Mouse (Mus musculus) heart, adult 2 months (tissue): ENCODE results near the gene Lrrc74a. TPM values are rescaled to one million over a fixed set of nuclear protein-coding genes. Genes with fewer than 3 reads are reported as not detected.

Experiments used
- DNase-seq, 2 experiments: peaks; one replicate each; pipeline ENCODE4 v3.0.0; 2021
- H3K27ac ChIP-seq: fragments of 200-600 bp; 2 replicates; pipeline ENCODE4 v1.8.1; 2022
- H3K27me3 ChIP-seq: fragments of 200-500 bp; 2 replicates; pipeline ENCODE4 v1.6.1; 2012; ENCODE audit warnings: mild to moderate bottlenecking, low read length, inconsistent platforms, mixed read lengths; ENCODE audit not compliant: control insufficient read depth, insufficient read depth
- H3K36me3 ChIP-seq: fragments of 200-500 bp; 2 replicates; pipeline ENCODE4 v1.6.1; 2012; ENCODE audit warnings: low read length, inconsistent platforms; ENCODE audit not compliant: control insufficient read depth, insufficient read depth
- H3K4me1 ChIP-seq: fragments of 200-500 bp; 2 replicates; pipeline ENCODE4 v1.6.1; 2011; ENCODE audit warnings: low read length; ENCODE audit not compliant: control insufficient read depth, insufficient read depth
- H3K4me3 ChIP-seq: fragments of 200-600 bp; 2 replicates; pipeline ENCODE4 v1.8.1; 2022
- H3K79me2 ChIP-seq: fragments of 200-500 bp; replicated peaks from 2 replicates; pipeline ENCODE4 v1.6.1; 2012; ENCODE audit warnings: mild to moderate bottlenecking, inconsistent platforms, low read length, moderate library complexity, mixed read lengths; ENCODE audit not compliant: control insufficient read depth, insufficient read depth
- H3K9ac ChIP-seq: fragments of 200-500 bp; 2 replicates; pipeline ENCODE4 v1.6.1; 2012; ENCODE audit warnings: low read depth, mild to moderate bottlenecking, control low read depth, inconsistent platforms, low read length, mixed read lengths
- CTCF ChIP-seq: fragments of 200-600 bp; IDR thresholded peaks from 2 replicates; pipeline ENCODE4 v1.8.1; 2022; ENCODE audit warnings: antibody characterized with exemption, mild to moderate bottlenecking, moderate library complexity
- EP300 ChIP-seq: fragments of 200-500 bp; IDR thresholded peaks from 2 replicates; pipeline ENCODE4 v1.6.1; 2011; ENCODE audit warnings: low read depth, low read length, control low read depth; ENCODE audit not compliant: insufficient read depth
- POLR2A ChIP-seq: fragments of 200-500 bp; IDR thresholded peaks from 2 replicates; pipeline ENCODE4 v1.6.1; 2011; ENCODE audit warnings: mild to moderate bottlenecking, low read depth, low read length, control low read depth; ENCODE audit not compliant: insufficient read depth
- whole genome bisulfite sequencing: fragments of 180-500 bp; shearing (Covaris S2); methylation state at CpG from one replicate; pipeline ENCODE4 v1.1.7; 2018; 5-methylcytosine and 5-hydroxymethylcytosine counted together
- intact Hi-C: fragments of 180-260 bp; cut with DNase I; formaldehyde crosslinking; loops from one replicate; pipeline ENCODE4 v1.15.1; 2025
- polyA plus RNA-seq: library from polyadenylated mRNA; depleted of rRNA; stranded (reverse); fragments of >200 nt; gene quantifications from 2 replicates; pipeline ENCODE4 v1.2.3, GENCODE M21; 2012; rRNA removed
- total RNA-seq, 2 experiments: library from RNA; stranded (reverse); gene quantifications; 2 replicates each; pipeline ENCODE4 v1.2.3; 2021

Lrrc74a gene
- total and polyA plus RNA-seq, 3 experiments: not detected

DNA sequence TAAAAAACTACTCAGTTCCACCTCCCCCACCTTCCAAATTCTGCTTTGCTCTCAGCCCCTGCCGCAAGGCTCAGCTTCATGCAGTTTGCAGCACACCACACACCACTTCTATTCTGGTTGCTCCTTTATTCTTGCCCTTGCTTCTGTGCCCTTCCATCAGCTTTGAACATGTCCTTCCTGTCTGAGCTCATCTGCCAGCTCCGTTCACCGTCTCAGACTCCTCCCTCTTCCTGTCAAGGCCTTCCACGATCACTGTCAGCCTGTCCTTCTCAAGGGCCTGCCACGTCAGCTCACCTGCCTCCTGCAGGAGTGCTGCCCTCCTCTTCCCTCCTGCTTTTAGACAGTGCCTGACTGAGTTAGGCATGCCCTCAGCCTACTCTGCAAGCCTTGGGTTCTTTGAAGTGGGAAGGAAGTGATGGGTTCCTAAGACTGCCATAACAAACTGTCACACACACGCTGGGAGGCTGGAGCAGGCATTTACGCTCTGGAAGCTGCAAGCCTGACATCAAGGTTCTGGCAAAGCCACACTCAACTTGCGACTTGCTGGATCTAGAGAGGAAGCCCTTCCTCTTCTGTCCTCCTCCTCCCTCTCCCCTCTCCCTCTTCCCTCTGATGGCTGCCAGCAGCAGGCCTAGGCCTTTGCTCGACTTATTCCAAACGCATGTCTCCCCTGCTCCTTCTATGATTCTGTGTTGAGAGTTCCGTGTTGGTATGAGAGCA is 76.7 kb downstream of the Lrrc74a start:
- H3K27ac ChIP-seq: peak overlapping the region; percentile 67
- no peaks in the 10 kb centered on the region for H3K36me3 ChIP-seq
- H3K4me3 ChIP-seq: no peak overlapping the region
- peaks cover 8% of the 10 kb centered on the region for H3K4me1 ChIP-seq
- H3K79me2 ChIP-seq: no peaks in the 10 kb centered on the region
- intact Hi-C loops: no loop called here
- peak in 1 of 2 experiments; percentile 61 for DNase-seq
- 31% methylated on average over 11 of the region's 11 CpGs for whole genome bisulfite sequencing
- H3K27me3 ChIP-seq: no peaks in the 10 kb centered on the region
- peak overlapping the region; percentile 8; the same call in 1 of the 2 replicates for H3K9ac ChIP-seq
- TF ChIP-seq CTCF (no peak), EP300 (no peak), POLR2A (0 out of 2 replicates have a peak, but pooled peaks have one; percentile 27)

DNA sequence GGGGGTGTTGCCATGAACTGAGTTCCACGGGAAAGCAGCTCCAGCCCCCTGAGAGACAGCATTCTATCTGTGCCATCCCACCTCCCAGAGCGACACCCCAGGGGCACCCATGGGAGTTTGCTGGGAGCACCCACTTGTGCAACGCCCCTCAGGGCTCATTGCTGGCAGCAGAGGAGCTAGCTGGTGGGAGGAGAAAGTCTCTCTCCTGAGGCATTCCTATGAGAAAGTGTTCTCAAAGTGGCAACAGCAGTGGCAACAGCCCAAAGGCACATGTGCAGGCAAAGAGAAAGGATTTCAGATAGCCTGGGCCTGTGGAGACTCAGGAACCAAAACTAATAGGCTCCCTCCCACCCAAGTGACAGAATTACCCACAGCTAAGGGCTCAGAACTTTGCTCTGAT is 78.6 kb downstream of the Lrrc74a start:
- TF ChIP-seq EP300 (no peak), CTCF (no peak)
- no peaks in the 10 kb centered on the region; the same call in 1 of the 2 replicates for H3K36me3 ChIP-seq
- H3K4me3 ChIP-seq: no peak overlapping the region
- intact Hi-C loops: no loop called here
- H3K79me2 ChIP-seq: no peaks in the 10 kb centered on the region
- peaks cover 23% of the 10 kb centered on the region for H3K4me1 ChIP-seq
- no peak overlapping the region for H3K27ac ChIP-seq
- no peaks in the 10 kb centered on the region for H3K27me3 ChIP-seq
- H3K9ac ChIP-seq: no peak overlapping the region
- WGBS: 78% methylated on average over 3 of the region's 3 CpGs
- DNase-seq: no peak

Other genes starting within 250 kb of the Lrrc74a start
- 10 to 100 TPM; 10.0 to 14.8 TPM for gene Vash1, start 55.7 kb upstream of the Lrrc74a start, total RNA-seq
- gene Vash1, start 55.7 kb upstream of the Lrrc74a start, polyA plus RNA-seq: 6.4 and 9.3 TPM in 2 replicates
- gene Angel1, start 7.9 kb upstream of the Lrrc74a start, total RNA-seq: 1 to 10 TPM; 2.7 to 3.5 TPM
- 6.1 and 7.4 TPM in 2 replicates for gene Angel1, start 7.9 kb upstream of the Lrrc74a start, polyA plus RNA-seq
- gene Irf2bpl, start 150.4 kb downstream of the Lrrc74a start, total RNA-seq: 10 to 100 TPM; 32.6 to 36.9 TPM
- 15.6 and 20.1 TPM in 2 replicates for gene Irf2bpl, start 150.4 kb downstream of the Lrrc74a start, polyA plus RNA-seq
- 10 to 100 TPM; 43.8 to 45.1 TPM for gene Cipc, start 212.7 kb downstream of the Lrrc74a start, total RNA-seq
- gene Cipc, start 212.7 kb downstream of the Lrrc74a start, polyA plus RNA-seq: 34.1 and 39.6 TPM in 2 replicates